Mouse (Mus musculus) erythroblast, embryonic 14.5 days (primary cell): Measurements from ENCODE around the gene Znrf3. TPM values are rescaled to one million over a fixed set of nuclear protein-coding genes. Genes with fewer than 3 reads are reported as not detected.
"Not testable (repeated sequence)": the region's sequence is repeated elsewhere in the genome, so short reads cannot be mapped to it uniquely, and the experiment has no call there.

Experiments
- H3K27me3 ChIP-seq: 2 replicates; pipeline ENCODE4 v1.6.1; 2012; ENCODE audit warnings: inconsistent platforms; ENCODE audit not compliant: control insufficient read depth
- H3K36me3 ChIP-seq: 2 replicates; pipeline ENCODE4 v1.6.1; 2012; ENCODE audit warnings: mild to moderate bottlenecking, inconsistent platforms; ENCODE audit not compliant: control insufficient read depth
- H3K4me1 ChIP-seq: 2 replicates; pipeline ENCODE4 v1.6.1; 2012; ENCODE audit warnings: inconsistent platforms; ENCODE audit not compliant: control insufficient read depth
- H3K4me3 ChIP-seq: replicated peaks from 2 replicates; pipeline ENCODE3; 2012; ENCODE audit warnings: moderate library complexity, mild to moderate bottlenecking, inconsistent platforms
- H3K9me3 ChIP-seq: 2 replicates; pipeline ENCODE4 v1.6.1; 2012; ENCODE audit warnings: low read length, inconsistent platforms, mixed read lengths; ENCODE audit not compliant: control insufficient read depth
- GATA1 ChIP-seq: IDR thresholded peaks from 2 replicates; pipeline ENCODE4 v1.6.1; 2012; ENCODE audit warnings: low read length, inconsistent platforms, mixed read lengths
- TAL1 ChIP-seq: IDR thresholded peaks from 3 replicates; pipeline ENCODE4 v1.6.1; 2012; ENCODE audit warnings: low read length, inconsistent platforms, mixed read lengths
- polyA plus RNA-seq: library from polyadenylated mRNA; stranded (reverse); fragments of >175 nt; gene quantifications from 2 replicates; pipeline ENCODE4 v1.2.3, GENCODE M21; 2012

Znrf3 gene
- polyA plus RNA-seq, 1 experiment: 0.10 TPM

- H3K36me3 ChIP-seq: no peaks in the 10 kb centered on the region
- TF ChIP-seq TAL1: no peak
- TF ChIP-seq GATA1: no peak
- H3K4me1 ChIP-seq: no peaks in the 10 kb centered on the region
- no peaks in the 10 kb centered on the region for H3K27me3 ChIP-seq
- no peaks in the 10 kb centered on the region for H3K9me3 ChIP-seq
- H3K4me3 ChIP-seq: no peak overlapping the region
Measured at GRCm38 (mm10) chr11:5476806-5477205, 32.2 kb upstream of the Znrf3 start.

DNA sequence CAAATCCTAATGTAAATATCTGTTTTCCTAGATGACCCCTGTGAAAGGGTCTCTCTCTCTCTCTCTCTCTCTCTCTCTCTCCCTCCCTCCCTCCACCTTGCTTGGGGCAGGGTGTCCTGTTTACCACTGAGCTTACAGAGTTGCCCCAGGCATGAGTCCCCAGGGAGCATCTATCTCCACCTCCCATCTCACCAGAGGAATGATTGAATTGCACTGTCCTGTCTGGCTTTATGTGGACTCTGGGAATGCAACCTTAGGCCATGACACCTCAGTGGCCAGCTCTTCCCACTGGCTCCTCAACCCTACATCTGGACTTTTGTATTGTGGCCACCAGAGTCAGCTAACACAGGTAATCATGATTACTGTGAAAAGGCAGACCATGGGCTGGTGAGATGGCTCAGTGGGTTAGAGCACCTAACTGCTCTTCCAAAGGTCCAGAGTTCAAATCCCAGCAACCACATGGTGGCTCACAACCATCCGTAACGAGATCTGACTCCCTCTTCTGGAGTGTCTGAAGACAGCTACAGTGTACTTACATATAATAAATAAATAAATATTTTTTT, 31.0 kb upstream of the Znrf3 start:
- H3K36me3 ChIP-seq, H3K27me3 ChIP-seq, H3K4me3 ChIP-seq, H3K4me1 ChIP-seq, H3K9me3 ChIP-seq: not testable (repeated sequence)

GRCm38 (mm10) chr11:5474130-5474529, 29.5 kb upstream of the Znrf3 start:
- peaks cover 6% of the 10 kb centered on the region; the same call in 1 of the 2 replicates for H3K9me3 ChIP-seq
- TF ChIP-seq GATA1: no peak
- no peak for TF ChIP-seq TAL1
- H3K4me1 ChIP-seq: no peaks in the 10 kb centered on the region
- H3K36me3 ChIP-seq: no peaks in the 10 kb centered on the region
- H3K27me3 ChIP-seq: no peaks in the 10 kb centered on the region
- H3K4me3 ChIP-seq: no peak overlapping the region

- Histone ChIP-seq H3K36me3 (no peaks in the 10 kb centered on the region), H3K4me1 (no peaks in the 10 kb centered on the region), H3K4me3 (no peak overlapping the region), H3K27me3 (no peaks in the 10 kb centered on the region), H3K9me3 (peaks cover 6% of the 10 kb centered on the region; the same call in 1 of the 2 replicates)
- TF ChIP-seq GATA1 (no peak), TAL1 (no peak)
Measured at GRCm38 (mm10) chr11:5470055-5470454, 25.4 kb upstream of the Znrf3 start.

DNA sequence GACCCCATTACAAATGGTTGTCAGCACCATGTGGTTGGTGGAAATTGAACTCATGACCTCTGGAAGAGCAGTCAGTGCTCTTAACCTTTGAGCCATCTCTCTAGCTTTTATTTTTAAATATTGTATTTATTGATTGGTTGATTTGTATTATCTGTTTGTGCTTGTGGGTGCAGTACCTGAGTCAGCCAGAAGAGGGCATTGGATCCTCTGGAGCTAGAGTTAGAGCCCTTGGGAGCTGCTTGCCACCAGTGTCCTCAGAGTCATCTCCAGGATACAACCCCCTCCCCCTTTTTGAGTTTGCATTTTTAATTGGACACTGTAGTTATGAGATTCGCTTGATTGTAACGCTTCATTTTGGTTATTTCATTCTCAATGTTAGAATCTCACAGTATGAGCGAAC, 24.4 kb upstream of the Znrf3 start:
- H3K9me3 ChIP-seq: peaks cover 9% of the 10 kb centered on the region; the same call in 1 of the 2 replicates
- no peak for TF ChIP-seq TAL1
- H3K4me3 ChIP-seq: no peak overlapping the region
- H3K36me3 ChIP-seq: no peaks in the 10 kb centered on the region
- no peaks in the 10 kb centered on the region for H3K27me3 ChIP-seq
- H3K4me1 ChIP-seq: no peaks in the 10 kb centered on the region

DNA sequence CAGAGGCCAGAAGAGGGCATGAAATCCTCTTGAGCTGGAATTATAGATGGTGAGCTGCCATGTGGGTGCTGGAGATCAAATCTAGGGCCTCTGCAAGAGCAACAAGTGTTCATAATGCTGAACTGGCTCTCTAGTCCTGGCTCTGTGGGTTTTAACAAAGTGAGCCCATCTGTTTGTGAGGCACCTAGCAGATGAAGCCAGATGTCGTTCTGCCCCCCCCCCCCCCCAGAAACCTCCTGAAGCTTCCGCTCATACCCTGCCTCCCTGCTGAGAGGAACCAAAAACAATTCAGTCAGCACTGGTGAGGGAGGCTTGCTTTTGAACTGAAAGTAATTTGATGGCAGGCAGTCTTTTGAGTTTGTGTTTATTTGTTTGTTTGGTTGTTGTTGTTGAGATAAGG, 23.8 kb upstream of the Znrf3 start:
- H3K27me3 ChIP-seq: no peaks in the 10 kb centered on the region
- no peak overlapping the region for H3K4me3 ChIP-seq
- peaks cover 14% of the 10 kb centered on the region for H3K9me3 ChIP-seq
- no peaks in the 10 kb centered on the region for H3K36me3 ChIP-seq
- TF ChIP-seq GATA1 (no peak), TAL1 (no peak)
- no peaks in the 10 kb centered on the region for H3K4me1 ChIP-seq

DNA sequence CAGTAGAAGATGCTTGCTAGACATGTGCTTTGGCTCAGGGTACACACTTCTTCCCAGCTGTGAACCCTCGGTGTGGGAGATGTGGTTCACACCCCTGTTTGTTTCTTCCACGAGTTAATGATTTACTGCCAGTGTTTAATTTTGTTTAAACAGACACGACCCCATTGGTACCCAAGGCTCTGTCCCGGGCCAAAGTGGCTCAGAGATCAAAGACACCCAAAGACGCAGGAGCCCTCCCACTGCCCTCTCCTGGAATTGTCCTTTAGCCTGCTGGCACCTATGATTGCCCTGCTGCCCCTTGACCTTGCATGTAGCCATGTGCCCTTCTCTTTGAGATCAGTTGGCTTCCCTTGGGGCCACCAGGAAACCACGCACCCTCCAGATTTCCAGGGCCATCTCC, 7.3 kb upstream of the Znrf3 start:
- H3K9me3 ChIP-seq: peaks cover 4% of the 10 kb centered on the region
- no peak overlapping the region for H3K4me3 ChIP-seq
- H3K4me1 ChIP-seq: no peaks in the 10 kb centered on the region
- H3K36me3 ChIP-seq: no peaks in the 10 kb centered on the region
- H3K27me3 ChIP-seq: peaks cover 17% of the 10 kb centered on the region
- TF ChIP-seq TAL1: no peak
- no peak for TF ChIP-seq GATA1

- TF ChIP-seq TAL1 (no peak), GATA1 (no peak)
- Histone ChIP-seq H3K4me3 (no peak overlapping the region), H3K36me3 (no peaks in the 10 kb centered on the region)
Measured at GRCm38 (mm10) chr11:5451341-5451740, 6.7 kb upstream of the Znrf3 start.

DNA sequence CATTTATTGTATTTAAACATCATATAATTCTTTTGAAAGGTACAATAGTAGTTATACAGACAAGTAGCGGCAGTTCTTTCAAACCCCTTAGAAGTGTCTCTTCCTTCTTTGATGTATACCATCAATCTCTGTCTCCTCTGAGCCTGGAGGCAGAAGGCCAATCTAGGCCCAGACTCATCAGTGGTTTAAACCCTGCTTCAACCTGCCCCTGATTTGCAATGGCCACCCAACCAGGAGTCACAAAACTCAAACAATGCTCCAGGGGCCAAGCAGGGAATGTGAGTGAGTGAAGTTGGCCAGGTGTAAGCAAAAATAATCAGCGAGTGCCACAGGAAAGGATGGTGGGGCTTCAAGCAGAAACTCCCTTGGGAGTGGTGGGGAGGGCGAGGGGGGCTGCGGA, 6.1 kb upstream of the Znrf3 start:
- H3K9me3 ChIP-seq: no peaks in the 10 kb centered on the region
- TF ChIP-seq TAL1: no peak
- TF ChIP-seq GATA1: no peak
- no peaks in the 10 kb centered on the region for H3K36me3 ChIP-seq

More at GRCm38 (mm10) chr11:5451341-5451740, 6.7 kb upstream of the Znrf3 start:
- H3K9me3 ChIP-seq: no peaks in the 10 kb centered on the region
- H3K27me3 ChIP-seq: peaks cover 17% of the 10 kb centered on the region
- no peaks in the 10 kb centered on the region for H3K4me1 ChIP-seq

DNA sequence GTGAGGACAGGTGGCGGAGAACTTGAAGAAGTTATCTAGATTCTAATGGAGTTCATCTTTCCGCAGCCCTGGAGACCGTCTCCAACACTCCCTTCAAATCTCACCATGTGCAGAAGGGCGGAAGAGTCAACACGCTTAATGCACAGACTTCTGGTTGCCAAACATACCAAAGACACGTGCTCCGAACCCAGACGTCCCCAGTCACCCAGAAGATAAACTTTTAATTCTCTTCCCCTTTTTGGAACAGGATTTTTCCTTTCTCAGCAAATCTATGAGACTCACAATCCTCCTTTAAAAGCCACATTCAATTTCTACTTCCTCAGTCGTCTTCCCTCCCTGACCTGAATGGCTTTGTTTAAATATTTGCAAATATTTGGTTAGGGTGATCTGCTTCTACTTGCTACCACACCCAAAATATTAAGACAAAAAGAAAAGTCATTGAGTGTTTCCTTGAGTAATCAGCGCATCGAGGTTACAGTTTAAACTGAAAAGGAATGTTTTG, 856 bp upstream of the Znrf3 start:
- H3K9me3 ChIP-seq: peaks cover 3% of the 10 kb centered on the region; the same call in 1 of the 2 replicates
- H3K4me3 ChIP-seq: peak overlapping the region; percentile 72
- H3K4me1 ChIP-seq: peaks cover 33% of the 10 kb centered on the region
- no peak for TF ChIP-seq TAL1
- TF ChIP-seq GATA1: no peak
- peaks cover 40% of the 10 kb centered on the region for H3K27me3 ChIP-seq
- no peaks in the 10 kb centered on the region for H3K36me3 ChIP-seq

More for the DNA sequence above, 6.1 kb upstream of the Znrf3 start:
- no peaks in the 10 kb centered on the region for H3K4me1 ChIP-seq
- H3K4me3 ChIP-seq: no peak overlapping the region
- peaks cover 21% of the 10 kb centered on the region for H3K27me3 ChIP-seq
